Mouse (Mus musculus) 3134 (cell line): Measurements from ENCODE around the gene Cdc20b.
"Not testable (repeated sequence)": the region's sequence is repeated elsewhere in the genome, so short reads cannot be mapped to it uniquely, and the experiment has no call there.

Experiments
- DNase-seq: peaks from one replicate; pipeline ENCODE4 v3.0.0-alpha.2; 2011; ENCODE audit warnings: low spot score; ENCODE audit not compliant: insufficient read length; ENCODE audit errors: extremely low read depth

Cdc20b gene

GRCm38 (mm10) chr13:113034950-113035421 lies at the start of gene Cdc20b:
Cdc20b (plus strand) TSS chr13:113035111.
- DNase-seq, result peak; percentile 53

DNA sequence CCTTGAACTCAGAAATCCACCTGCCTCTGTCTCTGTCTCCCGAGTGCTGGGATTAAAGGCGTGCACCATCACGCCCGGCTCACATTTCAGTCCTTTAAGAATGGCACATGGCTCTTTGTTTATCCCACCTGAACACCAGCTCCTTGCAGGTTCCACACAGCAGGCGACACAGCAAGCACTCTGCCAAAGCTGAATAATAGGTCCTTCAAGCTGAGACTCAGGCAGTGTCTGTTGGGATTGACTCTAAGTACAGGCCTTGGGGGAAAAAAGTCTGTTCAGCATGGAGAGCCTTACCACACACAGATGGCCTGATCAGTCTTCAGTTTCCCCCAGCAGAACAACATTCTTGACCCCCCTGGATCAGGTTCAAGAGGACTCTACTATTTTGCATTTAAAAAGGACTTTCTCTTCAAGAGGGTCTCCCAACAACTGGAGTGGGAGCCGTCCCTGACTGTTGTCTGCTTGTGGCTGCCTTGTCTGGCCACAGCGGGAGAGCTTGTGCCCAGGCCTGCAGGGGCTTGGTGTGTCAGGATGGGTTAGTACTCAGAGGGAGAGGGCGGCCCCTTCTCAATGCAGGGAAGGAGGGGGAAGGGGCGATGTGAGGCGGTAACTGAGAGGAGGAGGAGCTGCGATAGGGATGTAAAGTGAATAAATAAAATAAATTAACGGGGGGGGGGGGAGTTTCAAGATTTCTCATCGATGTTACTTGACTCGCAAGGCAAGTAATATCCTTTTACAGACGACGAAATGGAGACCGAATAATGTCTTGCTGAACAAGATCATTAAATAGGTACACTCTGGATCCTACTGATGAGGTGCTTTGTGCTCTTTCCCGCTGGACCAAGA lies 49.1 kb upstream of the Cdc20b start:
- DNase-seq, result no peak

- no peak for DNase-seq
Observed at GRCm38 (mm10) chr13:112986451-112986950, 48.4 kb upstream of the Cdc20b start.

DNA sequence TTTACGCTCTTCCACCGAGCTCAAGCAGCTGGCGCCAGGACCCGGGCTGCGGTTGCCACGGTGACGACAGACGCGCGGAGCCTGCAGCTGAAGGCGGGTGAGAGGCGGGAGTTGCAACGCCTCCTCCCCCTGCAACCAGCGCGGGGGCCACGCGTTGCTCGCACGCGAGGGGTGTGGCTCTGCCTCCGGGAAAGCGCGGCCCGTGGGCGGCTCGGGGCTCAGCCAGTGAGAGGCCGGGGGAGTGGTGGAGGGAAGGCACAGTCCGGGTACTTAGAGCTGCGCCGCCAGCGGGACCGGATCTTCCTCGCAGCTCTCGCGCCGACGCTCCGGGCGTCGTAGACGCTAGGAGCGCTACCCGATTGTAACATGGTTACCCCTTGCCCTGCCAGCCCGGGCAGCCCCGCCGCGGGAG lies 47.4 kb upstream of the Cdc20b start, which contains the start of gene Ccno:
Gene Ccno (plus strand): TSS at position 271 of the 412 bp plus-strand sequence.
- peak; percentile 87 for DNase-seq

GRCm38 (mm10) chr13:112987991-112988390 lies 46.9 kb upstream of the Cdc20b start:
- no peak for DNase-seq

- no peak for DNase-seq
Observed at GRCm38 (mm10) chr13:112988866-112989265, 46.0 kb upstream of the Cdc20b start.

DNA sequence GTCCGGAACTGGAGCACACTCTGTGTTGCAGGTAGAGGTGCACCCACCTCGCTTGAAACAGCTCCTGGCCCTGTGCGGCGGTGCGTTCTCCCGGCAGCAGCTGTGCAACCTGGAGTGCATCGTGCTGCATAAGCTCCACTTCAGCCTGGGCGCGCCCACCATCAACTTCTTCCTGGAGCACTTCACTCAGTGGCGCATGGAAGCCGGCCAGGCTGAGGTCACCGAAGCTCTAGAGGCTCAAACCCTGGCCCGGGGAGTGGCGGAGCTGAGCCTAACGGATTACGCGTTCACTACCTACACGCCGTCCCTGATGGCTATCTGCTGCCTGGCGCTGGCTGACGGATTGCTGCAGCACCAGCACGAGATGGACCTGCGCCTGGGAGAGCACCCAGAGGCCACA lies 45.4 kb upstream of the Cdc20b start:
- DNase-seq, result no peak

- no peak for DNase-seq
Observed at GRCm38 (mm10) chr13:112990346-112990745, 44.6 kb upstream of the Cdc20b start.

DNA sequence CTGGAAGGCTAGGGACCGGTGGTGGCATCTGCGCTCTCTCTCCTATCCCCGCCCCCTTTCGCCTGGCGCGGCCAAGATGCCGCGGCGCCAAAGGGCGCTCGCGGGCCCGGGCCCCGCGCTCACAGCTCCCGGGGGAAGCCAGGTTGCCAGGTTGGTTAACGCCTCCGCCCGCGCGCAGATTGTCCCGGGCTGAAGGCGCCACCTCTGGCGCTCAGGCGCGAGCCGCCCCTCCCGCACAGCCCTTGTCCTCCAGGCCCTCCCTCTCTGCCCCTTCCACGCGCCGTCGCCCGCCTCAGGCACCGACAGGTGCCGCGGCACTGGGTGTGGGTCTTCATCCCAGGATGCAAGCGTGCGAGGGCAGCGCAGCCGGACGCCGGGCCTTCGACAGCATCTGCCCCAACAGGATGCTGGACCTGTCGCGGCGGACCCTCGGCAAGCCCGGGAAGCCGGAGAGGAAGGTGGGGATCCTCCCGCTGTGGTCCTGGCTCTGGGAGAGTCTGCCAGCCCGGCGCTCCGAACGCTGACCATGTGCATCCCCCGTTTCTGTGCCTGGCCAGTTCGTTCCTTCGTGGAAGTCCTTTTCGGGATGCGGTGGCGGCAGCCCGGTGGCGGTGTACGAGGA lies 41.3 kb upstream of the Cdc20b start, which contains the start of gene Mcidas:
Gene Mcidas (plus strand): TSS at position 315 of the 622 bp plus-strand sequence.
- no peak for DNase-seq

GRCm38 (mm10) chr13:112994191-112994590 lies 40.7 kb upstream of the Cdc20b start:
- DNase-seq, result no peak

DNA sequence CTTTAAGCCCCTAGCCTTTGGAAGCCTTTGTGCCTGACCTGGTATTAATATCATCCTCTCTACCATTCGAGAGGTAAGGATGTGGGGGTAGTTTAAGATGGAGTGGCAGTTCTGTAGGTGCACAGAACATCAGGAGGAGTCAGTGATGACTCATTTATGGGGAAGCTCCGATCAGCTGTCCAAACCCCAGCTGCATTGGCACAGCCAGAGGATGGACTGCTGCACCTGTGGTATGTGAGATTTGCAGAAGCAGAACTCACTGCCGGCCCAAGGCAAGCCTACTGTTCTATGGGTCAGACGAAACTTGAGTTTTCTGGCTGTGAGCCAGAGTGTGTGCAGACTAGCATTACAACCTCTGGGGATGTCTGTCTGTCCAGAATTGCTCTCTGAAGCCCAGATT lies 38.5 kb upstream of the Cdc20b start:
- DNase-seq, result no peak

DNA sequence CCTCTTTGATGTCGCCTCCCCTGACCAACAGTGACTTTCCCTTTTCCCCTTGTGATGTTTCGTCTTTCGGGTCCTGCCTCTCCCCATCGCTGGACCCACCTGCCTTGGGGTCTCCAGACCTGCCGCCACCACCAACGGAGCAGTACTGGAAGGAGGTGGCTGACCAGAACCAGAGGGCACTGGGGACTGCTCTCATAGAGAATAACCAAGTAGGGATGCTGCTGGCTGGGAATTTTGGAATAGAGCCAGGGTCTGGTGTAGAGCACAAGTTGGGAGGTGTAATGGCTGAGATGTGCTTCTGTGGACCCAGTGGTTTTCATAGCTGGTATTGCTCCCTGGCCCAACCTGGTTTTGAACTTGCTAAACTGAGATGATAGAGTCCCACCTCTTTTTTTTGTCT lies 37.5 kb upstream of the Cdc20b start:
- no peak for DNase-seq

DNA sequence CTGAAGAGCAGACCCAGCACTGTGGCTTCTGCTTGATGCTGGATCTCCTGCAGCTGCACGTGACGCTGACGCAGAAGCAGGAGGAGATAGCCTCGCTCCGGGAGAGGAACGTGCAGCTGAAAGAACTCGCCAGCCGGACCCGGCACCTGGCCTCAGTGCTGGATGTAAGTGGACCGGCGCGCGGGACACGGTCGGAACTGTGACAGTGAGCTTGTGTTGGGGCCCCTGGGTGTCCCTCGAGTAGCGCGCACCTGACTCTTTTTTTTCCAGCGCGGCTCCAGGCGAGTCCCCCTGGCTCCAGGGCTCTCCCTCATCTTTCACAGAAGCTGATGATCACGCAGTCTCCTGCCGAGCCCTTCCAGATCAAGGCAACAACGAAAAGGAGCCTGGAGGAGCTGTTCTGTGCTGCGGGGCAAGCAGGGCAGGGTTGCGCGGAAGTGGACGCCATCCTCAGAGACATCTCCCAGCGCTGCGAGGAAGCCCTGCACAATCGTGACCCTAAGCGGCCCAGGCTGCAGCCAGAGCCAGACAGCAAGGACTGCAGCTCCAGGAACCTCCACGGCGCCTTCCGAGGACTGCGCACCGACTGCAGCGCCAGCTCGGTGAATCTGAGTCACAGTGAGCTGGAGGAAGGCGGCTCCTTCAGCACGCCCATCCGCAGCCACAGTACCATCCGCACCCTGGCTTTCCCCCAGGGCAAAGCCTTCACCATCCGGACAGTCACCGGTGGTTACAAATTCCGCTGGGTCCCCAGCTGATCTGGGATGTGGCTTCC lies 36.3 kb upstream of the Cdc20b start:
- DNase-seq, result peak; percentile 87

DNA sequence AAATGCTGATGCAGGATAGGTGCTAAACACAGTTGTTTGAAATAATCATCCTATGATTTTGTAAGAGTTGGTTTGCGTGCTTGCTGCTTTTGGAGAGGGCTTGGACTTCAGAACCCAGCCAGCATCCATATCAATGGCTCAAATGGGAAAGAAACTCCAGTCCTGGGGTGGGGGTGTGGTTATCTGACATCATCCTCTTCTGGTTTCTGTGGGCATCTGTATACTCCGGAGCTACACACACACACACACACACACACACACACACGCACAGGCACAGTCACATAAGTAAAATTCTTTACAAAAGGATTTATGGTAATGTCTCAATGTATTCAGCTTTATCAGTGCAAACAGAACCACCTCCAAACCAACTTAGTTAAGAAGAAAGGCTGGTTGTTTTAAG lies 34.8 kb upstream of the Cdc20b start:
- no peak for DNase-seq

GRCm38 (mm10) chr13:113000576-113001318 lies 34.2 kb upstream of the Cdc20b start:
- DNase-seq, result no peak

DNA sequence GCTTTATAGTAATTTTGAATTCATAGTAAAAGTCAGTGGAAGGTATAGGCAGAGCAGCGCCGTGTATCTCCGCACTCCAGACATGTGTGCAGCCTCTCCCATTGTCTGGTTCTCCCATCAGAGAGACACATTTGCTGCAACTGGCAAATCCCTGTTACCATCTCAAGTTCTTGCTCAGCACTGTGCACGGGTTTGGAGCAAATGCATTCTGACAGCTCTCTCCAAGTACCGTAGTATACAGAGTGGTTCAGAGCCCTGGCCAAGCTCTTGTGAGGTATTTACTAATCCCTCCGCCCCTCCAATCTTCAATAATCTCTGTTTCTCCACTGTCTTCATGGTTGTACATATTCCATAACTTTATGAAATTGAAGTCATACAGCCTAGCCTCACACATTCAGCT lies 22.2 kb upstream of the Cdc20b start:
- no peak for DNase-seq

DNA sequence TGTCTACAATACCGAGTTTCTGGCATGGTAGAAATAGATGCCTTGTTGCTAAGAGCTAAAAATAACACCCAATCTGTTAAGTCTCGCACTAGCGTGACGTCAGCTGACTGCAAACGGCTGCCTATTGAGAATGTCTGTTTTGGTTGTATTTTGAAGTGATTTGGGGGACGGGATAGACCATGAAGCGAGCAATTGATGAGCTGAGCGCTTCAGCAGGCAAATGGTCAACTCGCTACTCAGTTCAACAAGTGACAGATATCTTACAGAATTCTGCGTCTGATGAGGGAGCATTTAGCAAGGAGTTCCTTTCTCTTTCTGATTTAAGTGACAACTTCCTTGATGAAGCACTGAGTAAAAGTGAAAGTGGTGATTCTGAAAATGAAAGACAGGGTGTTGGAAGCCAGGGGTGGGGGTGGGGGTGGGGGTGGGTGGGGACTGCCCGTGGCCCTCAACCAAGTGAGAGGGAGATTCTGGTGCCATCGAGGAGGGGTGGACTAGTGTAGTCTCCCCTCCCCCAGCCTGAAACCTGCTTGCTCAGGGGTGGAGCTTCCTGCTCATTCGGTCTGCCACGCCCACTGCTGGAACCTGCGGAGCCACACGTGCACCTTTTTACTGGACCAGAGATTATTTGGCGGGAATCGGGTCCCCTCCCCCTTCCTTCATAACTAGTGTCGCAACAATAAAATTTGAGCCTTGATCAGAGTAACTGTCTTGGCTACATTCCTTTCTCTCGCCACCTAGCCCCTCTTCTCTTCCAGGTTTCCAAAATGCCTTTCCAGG lies 21.5 kb upstream of the Cdc20b start:
- DNase-seq, result not testable (repeated sequence)

- DNase-seq, result no peak
Observed at GRCm38 (mm10) chr13:113021521-113021920, 13.4 kb upstream of the Cdc20b start.

DNA sequence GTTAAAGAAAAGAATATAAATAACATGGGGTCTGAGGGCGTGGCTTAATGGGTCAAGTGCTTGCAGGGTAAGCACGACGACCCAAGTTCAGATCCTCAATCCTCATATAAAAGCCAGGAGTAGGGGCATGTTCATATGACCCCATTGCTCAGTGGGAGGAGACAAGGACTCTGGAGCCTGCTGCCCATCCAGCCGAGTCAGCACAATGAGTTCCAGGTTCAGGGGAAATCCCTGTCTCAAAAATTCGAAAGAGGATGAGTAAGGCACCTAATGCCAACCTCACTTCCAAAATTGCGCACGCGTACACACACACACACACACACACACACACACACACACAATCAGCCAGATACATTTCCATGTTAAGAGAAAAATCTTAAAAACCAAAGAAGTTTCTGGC lies 12.4 kb upstream of the Cdc20b start:
- DNase-seq, result no peak
